Mouse (Mus musculus): ENCODE results near the gene March9.
"Not testable (repeated sequence)": the region's sequence is repeated elsewhere in the genome, so short reads cannot be mapped to it uniquely, and the experiment has no call there.

DNA sequence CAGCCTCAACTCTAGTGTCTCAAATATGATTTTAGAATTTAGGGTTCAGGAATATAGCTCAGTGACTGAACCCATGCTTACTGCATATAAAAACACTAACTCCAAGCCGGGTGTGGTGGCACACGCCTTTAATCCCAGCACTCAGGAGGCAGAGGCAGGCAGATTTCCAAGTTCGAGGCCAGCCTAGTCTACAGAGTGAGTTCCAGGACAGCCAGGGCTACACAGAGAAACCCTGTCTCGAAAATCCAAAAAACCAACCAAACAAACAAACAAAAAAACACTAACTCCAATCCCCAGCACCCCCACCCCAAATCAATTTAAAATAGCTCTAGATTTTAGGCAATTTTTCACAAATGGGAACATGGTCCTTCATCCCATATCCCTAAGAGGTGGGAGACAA lies 2.1 kb upstream of the March9 start:
- TF ChIP-seq ZC3H11A (IDR thresholded peaks at IDR 0.05; ENCODE audit: borderline replicate concordance, low read depth, low read length); MAFK (IDR thresholded peaks at IDR 0.05; ENCODE audit: insufficient read depth, low read depth, low read length): not testable (repeated sequence)

Data from ES-E14 (cell line).